Mouse (Mus musculus): ENCODE results near the gene Dusp2.

Dusp2 gene

GRCm38 (mm10) chr2:127323667-127324066, 12.3 kb upstream of the Dusp2 start:
- no peak for DNase-seq (ENCODE audit: low read depth, low spot score)

DNA sequence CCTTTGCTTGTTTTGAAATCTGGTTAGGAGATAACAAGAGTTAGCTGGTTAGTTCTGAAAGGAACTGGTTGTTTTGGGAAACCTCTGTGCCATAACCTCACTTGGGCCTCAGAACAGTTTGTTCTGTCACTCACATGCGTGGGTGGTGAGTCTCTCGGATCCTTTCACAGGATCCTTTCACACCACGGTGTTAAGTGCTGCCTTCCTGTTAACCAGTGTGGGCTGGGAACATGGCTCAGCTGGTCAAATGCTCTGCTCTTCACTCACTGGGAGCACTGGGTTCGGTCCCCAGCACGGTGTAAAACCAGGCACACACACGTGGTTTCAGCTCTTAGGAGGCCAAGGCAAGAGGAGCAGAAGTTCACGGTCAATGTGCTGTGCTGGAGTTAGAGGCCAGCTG, 11.5 kb upstream of the Dusp2 start:
- no peak for DNase-seq (ENCODE audit: low read depth, low spot score)

DNA sequence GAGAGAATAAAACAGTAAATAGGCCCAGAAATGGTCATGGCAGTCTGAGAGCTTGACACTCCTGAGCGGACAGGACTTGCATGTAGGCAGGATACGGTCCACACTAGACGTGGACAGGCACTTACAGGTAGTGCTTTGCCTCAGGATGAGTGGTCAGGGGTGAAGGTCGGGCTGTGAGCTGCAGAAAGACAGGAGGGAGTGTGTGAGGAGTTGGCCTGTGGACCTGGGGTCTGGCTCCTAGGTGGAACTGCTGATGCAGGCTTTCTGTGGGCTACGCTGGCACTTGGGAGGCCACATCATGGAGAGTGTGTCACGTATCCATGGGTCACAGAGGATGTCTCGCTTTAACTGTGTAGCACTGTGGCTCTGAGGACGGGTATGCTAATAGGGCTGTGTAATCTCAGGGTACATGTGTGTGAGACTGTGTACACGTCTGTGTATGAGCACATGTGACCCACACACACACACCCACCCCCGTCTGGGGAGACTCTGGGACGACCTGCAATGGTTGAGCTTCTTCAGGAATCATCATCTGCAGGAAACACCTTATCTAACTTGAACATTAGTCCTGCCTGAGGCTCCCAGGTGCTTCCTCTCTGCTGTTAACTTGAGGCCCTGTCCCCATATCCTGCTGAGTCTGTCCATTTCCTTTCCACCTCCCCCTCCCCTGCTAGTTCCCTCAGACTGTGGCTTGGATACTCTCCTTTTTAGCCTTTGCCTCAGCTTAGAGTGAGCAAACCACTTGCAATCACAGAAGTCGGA, 7.7 kb upstream of the Dusp2 start:
- DNase-seq (ENCODE audit: low read depth, low spot score), result no peak

GRCm38 (mm10) chr2:127332807-127333570, 3.0 kb upstream of the Dusp2 start:
- DNase-seq (ENCODE audit: low read depth, low spot score), result no peak

DNA sequence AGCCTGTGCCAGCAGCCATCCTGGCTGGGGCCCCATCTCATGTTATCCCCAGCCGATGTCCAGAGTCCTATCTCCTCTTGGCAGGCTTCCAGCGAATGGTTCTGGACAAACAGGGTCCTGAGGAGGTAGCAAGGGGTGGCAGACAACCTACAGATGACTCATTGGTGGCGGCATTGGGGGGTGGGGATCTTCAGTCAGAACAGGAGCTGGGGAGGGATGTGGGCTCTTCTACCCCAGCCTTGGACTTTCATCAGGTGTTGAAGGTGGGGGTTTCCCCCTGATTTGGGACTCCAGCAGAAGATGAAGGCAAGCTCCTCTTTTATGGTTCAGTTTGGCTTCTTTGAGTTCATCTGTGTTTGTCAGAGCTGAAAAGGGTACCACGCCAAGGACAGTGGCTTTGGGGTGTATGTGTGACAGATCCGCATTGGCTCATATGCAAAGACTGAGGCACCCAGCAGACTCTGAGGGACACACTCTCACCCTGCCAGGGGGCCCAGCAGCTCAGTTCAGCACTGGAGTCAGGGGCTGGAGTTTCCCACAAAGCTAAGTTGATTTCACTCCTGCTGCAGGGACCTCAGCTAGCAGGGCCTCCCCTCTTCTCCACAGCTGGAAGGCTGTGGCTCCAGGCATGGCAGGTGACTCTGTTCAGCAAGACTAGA, 1.9 kb upstream of the Dusp2 start:
- no peak for DNase-seq (ENCODE audit: low read depth, low spot score)

DNA sequence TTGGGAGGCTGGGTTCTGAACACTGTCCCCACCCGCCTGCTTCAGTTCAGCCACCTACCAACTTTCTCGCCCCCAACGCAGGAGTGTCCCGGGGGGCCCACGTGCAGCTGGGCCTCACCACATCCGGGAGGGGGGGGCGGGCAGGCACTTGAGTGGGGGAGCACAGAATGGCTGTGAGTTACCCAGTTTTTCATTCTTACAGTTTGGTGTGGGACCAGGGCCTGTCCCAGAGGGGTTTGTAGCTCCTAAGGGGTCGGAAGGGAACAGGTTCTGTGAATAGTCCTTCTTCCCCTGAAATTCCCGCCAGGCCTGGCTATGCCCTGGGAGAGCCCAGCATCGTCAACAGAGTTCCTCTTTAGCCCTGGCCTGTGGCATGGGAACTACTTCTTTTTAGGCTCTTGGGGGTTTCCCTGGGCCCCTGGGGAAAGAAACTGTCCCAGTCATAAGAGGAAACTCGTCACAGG, 849 bp upstream of the Dusp2 start:
- DNase-seq (ENCODE audit: low read depth, low spot score), result no peak

DNA sequence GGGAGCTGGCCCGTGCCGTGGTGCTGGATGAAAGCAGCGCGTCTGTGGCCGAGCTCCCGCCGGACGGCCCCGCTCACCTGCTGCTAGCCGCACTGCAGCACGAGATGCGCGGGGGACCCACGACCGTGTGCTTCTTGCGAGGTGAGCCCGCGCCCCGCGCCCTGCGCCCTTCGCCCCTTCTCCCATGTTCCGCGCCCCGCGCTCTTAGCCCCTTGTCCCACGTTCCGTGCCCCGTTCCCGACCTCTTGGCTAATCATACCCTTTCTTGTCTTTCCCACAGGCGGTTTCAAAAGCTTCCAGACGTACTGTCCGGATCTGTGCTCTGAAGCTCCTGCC, 506 bp downstream of the Dusp2 start:
- no peak for DNase-seq (ENCODE audit: low read depth, low spot score)

- no peak for DNase-seq (ENCODE audit: low read depth, low spot score)
Observed at GRCm38 (mm10) chr2:127336885-127337284, 926 bp downstream of the Dusp2 start.

- no peak for DNase-seq (ENCODE audit: low read depth, low spot score)
Observed at GRCm38 (mm10) chr2:127337531-127337930, 1.6 kb downstream of the Dusp2 start.

- DNase-seq (ENCODE audit: low read depth, low spot score), result no peak
Observed at GRCm38 (mm10) chr2:127338012-127338411, 2.1 kb downstream of the Dusp2 start.

- no peak for DNase-seq (ENCODE audit: low read depth, low spot score)
Observed at GRCm38 (mm10) chr2:127338416-127338815, 2.5 kb downstream of the Dusp2 start, which contains the start of gene Astl. Gene Astl (plus strand): TSS chr2:127338639.

GRCm38 (mm10) chr2:127338833-127339232, 2.9 kb downstream of the Dusp2 start:
- DNase-seq (ENCODE audit: low read depth, low spot score), result no peak

DNA sequence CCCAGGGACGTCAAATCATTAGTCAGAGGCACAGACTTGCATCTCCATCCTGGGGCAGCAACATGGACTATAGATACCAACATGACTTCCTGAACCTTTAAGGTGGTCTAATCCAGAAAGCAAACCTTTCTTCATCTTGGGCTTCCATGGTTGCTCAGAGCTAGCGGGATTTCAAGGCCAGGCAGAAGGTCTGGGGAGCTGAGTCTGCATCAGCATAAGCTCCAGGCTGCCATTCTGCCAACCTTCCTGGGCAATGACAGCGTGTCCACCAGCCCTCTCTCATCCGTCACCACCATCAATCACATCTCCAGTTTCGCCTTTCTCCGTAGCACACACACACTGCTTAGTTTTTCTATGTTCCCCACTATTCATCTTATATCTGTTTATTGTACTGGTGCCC, 3.3 kb downstream of the Dusp2 start:
- no peak for DNase-seq (ENCODE audit: low read depth, low spot score)

- DNase-seq (ENCODE audit: low read depth, low spot score), result no peak
Observed at GRCm38 (mm10) chr2:127341159-127341558, 5.2 kb downstream of the Dusp2 start.

DNA sequence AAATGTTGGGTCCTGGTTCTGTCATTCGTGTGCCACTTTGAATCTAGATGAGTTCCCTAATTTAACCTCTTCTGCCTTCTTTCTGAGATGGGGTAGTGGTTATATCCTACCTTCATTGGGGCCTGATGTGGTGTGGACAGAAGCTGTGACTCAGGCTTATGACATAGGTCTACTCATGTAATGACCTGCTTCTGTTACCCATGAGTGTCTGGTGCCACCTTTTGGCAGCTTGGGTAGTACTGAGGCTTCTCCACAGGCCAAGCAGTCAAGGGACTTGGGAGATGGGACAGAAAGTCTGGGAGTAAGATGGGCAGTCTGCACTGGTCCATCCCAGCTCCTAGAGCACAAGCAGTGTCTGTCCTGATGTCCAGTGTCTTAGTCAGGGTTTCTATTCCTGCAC, 10.4 kb downstream of the Dusp2 start:
- DNase-seq (ENCODE audit: low read depth, low spot score), result no peak

DNA sequence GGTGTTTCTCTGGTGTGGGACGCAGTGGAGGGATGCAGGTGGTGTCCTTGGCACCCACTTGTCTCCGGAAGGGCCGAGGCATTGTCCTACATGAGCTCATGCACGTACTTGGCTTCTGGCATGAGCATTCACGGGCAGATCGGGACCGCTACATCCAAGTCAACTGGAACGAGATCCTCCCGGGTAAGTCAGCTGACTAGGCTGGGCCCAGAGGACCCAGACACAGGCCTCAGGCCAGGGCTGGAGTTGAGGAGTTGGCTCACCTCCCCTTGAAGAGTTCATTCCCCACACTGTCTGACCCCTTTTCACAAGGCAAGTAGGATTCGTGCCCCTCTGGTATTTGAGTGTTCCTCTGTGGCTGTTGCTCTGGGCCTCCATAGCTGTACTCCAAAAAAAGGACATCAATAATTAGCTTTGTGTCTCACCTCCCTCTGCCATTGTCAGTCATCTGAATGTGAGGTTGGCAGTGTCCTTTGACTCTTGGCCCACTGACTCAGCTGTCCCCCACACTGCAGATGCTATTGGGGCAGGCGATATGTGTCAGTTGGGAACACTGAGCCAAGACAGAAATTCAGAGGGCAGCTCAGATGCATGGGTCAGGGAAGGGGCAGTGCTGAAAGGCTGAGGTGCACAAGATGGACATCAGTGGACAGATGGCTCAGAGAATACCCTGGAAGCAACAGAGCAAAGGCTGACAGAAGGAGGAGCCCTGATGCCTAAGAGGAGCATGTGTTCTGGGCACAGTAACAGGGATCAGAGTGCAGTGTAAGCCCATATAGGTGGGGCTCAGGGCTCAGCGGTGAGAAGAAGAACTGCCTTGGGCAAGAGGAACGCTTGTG, 11.4 kb downstream of the Dusp2 start:
- DNase-seq (ENCODE audit: low read depth, low spot score), result no peak

DNA sequence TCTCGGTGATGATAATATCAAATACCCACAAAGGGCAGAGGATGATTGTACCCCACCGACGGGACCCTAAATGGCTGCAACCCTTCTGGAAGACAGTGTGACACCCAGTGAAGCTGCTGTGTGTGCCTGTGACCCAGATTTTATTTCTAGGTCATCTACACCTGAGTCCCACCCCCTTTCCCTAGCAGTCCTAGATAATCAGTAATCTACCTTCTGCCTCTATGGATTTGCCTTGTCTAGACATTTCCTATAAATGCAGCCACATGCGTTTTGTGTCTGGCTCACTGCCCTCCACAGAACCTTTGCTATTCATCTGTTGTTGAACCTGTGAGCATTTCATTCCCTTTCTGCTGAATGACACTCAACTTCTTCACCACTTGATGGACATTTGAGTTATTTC, 17.9 kb downstream of the Dusp2 start:
- no peak for DNase-seq (ENCODE audit: low read depth, low spot score)

DNA sequence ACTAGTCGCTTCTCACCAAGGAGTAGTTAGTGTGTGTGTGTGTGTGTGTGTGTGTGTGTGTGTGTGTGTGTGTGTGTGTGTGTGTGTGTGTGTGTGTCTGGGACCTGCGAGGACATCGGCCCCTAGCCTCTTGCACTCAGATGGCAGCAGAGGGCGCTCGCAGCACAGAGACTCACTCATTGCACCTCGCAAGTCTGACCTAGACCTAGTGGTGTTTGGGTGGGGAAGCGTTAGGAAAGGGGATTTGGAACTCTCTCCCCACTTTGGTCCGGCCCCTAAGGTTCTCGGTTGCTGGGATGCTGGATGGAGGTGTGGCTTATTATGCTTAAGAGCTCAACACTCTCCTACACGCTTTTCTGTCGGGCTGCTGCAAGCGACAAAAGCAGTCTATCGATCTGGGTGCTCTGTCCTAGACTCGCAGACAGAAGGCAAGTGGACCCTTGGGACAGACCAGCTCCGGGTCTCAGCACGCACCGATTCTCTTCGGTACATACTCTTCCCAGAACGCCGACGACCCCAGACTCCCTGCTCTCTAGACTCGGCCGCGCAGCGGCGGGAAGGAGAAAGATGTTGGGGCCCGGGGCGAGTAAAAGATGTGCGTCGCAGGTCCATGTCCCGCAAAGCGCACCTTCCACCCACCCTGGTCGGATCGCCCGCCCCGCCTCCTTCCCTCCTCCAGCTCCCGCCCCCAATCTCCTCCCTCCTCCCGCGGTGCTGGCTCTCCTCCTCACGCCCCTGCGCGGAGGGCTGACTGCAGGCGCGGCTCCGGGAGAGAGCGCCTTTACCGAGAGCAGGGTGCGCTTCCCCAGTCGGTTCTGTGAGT, 26.7 kb downstream of the Dusp2 start, which contains the start of gene Adra2b:
Gene Adra2b (plus strand): TSS at position 750 of the 823 bp plus-strand sequence.
- peak; percentile 76 for DNase-seq (ENCODE audit: low read depth, low spot score)

- no peak for DNase-seq (ENCODE audit: low read depth, low spot score)
Observed at GRCm38 (mm10) chr2:127363282-127363652, 27.3 kb downstream of the Dusp2 start.

DNA sequence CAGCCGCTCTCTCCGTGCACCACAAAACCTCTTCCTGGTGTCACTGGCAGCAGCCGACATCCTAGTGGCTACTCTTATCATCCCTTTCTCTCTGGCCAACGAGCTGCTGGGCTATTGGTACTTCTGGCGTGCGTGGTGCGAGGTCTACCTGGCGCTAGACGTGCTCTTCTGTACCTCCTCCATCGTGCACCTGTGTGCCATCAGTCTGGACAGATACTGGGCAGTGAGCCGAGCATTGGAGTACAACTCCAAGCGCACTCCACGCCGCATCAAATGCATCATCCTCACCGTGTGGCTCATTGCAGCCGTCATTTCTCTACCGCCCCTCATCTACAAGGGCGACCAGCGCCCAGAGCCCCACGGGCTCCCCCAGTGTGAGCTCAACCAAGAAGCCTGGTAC, 27.7 kb downstream of the Dusp2 start:
- DNase-seq (ENCODE audit: low read depth, low spot score), result no peak

- no peak for DNase-seq (ENCODE audit: low read depth, low spot score)
Observed at GRCm38 (mm10) chr2:127364452-127364851, 28.5 kb downstream of the Dusp2 start.

Measured in c-Kit-negative CD71-positive TER-119-positive erythroid progenitor cells, embryonic 14.5 days (primary cell).